Mouse (Mus musculus) ES-E14 (cell line): ENCODE measurements around the gene Mark2. TPM values are rescaled to one million over a fixed set of nuclear protein-coding genes. Genes with fewer than 3 reads are reported as not detected.

Experiments
- DNase-seq: peaks from one replicate; pipeline ENCODE4 v3.0.0-alpha.2; 2013; ENCODE audit warnings: low read depth, low spot score
- H3K27ac ChIP-seq: 2 replicates; pipeline ENCODE4 v1.5.1; 2012; ENCODE audit warnings: low read depth, mild to moderate bottlenecking, low read length, moderate library complexity, mixed read lengths; ENCODE audit not compliant: poor library complexity, insufficient read depth, severe bottlenecking
- H3K36me3 ChIP-seq: 2 replicates; pipeline ENCODE4 v1.6.1; 2012; ENCODE audit warnings: mild to moderate bottlenecking, low read length, moderate library complexity, mixed read lengths; ENCODE audit not compliant: control insufficient read depth, poor library complexity, insufficient read depth, severe bottlenecking
- H3K4me1 ChIP-seq, 2 experiments: fragments of 150-350 bp in 1 of 2; sonication (generic) in 1 of 2; 2 replicates each; pipeline ENCODE4 v1.6.1; 2012; ENCODE audit warnings: low read length in 2 of 2, mild to moderate bottlenecking in 1 of 2, mixed read lengths in 1 of 2; ENCODE audit not compliant: control insufficient read depth in 2 of 2, insufficient read depth in 2 of 2, poor library complexity in 1 of 2
- H3K4me3 ChIP-seq, 2 experiments: fragments of 150-350 bp in 1 of 2; sonication (generic) in 1 of 2; 2 replicates each; pipeline ENCODE4 v1.5.1; 2012; ENCODE audit warnings: low read length in 2 of 2, low read depth in 1 of 2, mild to moderate bottlenecking in 1 of 2, mixed read lengths in 1 of 2; ENCODE audit not compliant: insufficient read depth in 1 of 2, poor library complexity in 1 of 2, severe bottlenecking in 1 of 2
- H3K9ac ChIP-seq: 2 replicates; pipeline ENCODE4 v1.6.1; 2012; ENCODE audit warnings: low read depth, mild to moderate bottlenecking, low read length, mixed read lengths; ENCODE audit not compliant: poor library complexity, insufficient read depth, severe bottlenecking
- H3K9me3 ChIP-seq: fragments of 150-350 bp; sonication (generic); 2 replicates; pipeline ENCODE4 v1.6.1; 2012; ENCODE audit warnings: low read depth, mild to moderate bottlenecking, low read length; ENCODE audit not compliant: control insufficient read depth, insufficient read depth
- CHD2 ChIP-seq: IDR thresholded peaks from 2 replicates; pipeline ENCODE4 v1.6.1; 2014; ENCODE audit warnings: mild to moderate bottlenecking, low read depth, low read length, inconsistent platforms
- HCFC1 ChIP-seq: IDR thresholded peaks from 2 replicates; pipeline ENCODE4 v1.6.1; 2012; ENCODE audit warnings: low read length, inconsistent platforms, borderline replicate concordance; ENCODE audit not compliant: insufficient read depth
- MAFK ChIP-seq: IDR thresholded peaks from 2 replicates; pipeline ENCODE4 v1.6.1; 2014; ENCODE audit warnings: mild to moderate bottlenecking, low read depth, low read length, inconsistent platforms; ENCODE audit not compliant: insufficient read depth
- ZC3H11A ChIP-seq: IDR thresholded peaks from 2 replicates; pipeline ENCODE4 v1.6.1; 2012; ENCODE audit warnings: low read depth, mild to moderate bottlenecking, inconsistent platforms, low read length, borderline replicate concordance
- ZNF384 ChIP-seq: IDR thresholded peaks from 2 replicates; pipeline ENCODE4 v1.6.1; 2012; ENCODE audit warnings: low read depth, low read length, inconsistent platforms
- in situ Hi-C, 2 experiments: fragments of 600-800 bp; cut with MboI; formaldehyde crosslinking; loops; one replicate each; pipeline ENCODE4 v1.15.1; 2025; ENCODE audit warnings: low sequenced_read_pairs in 2 of 2, inconsistent platforms in 1 of 2; ENCODE audit not compliant: unreplicated experiment in 2 of 2
- total RNA-seq: library from RNA; depleted of rRNA; stranded (reverse); fragments of 300-350 nt; gene quantifications from 2 replicates; pipeline ENCODE4 v1.2.3, GENCODE M21; 2012

The Mark2 gene
- total RNA-seq, 1 experiment: 44.0 TPM

- Histone ChIP-seq H3K27ac (no peak overlapping the region), H3K4me3 (no peak overlapping the region), H3K9ac (no peak overlapping the region), H3K4me1 (peaks cover 0 to 13% of the 10 kb centered on the region in 2 experiments; a peak in 2 of 4 replicates), H3K9me3 (no peaks in the 10 kb centered on the region), H3K36me3 (peaks cover 2% of the 10 kb centered on the region; the same call in 1 of the 2 replicates)
- no peak for DNase-seq
- TF ChIP-seq MAFK (no peak), HCFC1 (no peak), ZNF384 (no peak), ZC3H11A (no peak), CHD2 (no peak)
- in situ Hi-C loops: no loop called here
These were observed 39.2 kb downstream of the Mark2 start for GRCm38 (mm10) chr19:7302493-7302797.

- TF ChIP-seq ZC3H11A (no peak), MAFK (no peak), HCFC1 (no peak), CHD2 (no peak), ZNF384 (no peak)
- Histone ChIP-seq H3K9ac (no peak overlapping the region), H3K4me1 (peaks cover 0 to 8% of the 10 kb centered on the region in 2 experiments; a peak in 1 of 4 replicates), H3K9me3 (no peaks in the 10 kb centered on the region), H3K4me3 (no peak overlapping the region), H3K36me3 (peaks cover 2% of the 10 kb centered on the region; the same call in 1 of the 2 replicates), H3K27ac (no peak overlapping the region)
- no peak for DNase-seq
- in situ Hi-C loops: no loop called here
These were observed 39.8 kb downstream of the Mark2 start for GRCm38 (mm10) chr19:7301647-7302492.

DNA sequence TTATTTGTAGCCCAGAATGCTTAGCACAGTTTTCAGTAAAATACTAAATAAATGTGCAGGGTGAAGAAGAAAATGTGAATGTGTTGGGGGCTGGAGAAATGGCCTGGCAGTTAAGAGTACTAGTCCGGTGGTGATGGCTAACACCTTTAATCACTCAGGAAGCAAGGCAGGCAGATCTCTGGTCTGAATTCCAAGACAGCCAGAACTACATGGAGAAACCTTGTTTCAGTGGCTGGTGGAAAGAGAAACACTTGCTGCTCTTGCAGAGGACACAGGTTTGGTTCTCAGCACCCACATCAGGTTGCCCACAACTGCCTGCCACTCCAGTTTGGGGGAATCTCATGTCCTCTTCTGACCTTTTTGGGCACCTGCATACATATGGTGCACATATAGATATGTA is 41.6 kb downstream of the Mark2 start:
- in situ Hi-C loops: no loop called here
- no peak for TF ChIP-seq CHD2
- TF ChIP-seq ZC3H11A: no peak
- no peak for TF ChIP-seq HCFC1
- no peak for TF ChIP-seq MAFK
- no peak for TF ChIP-seq ZNF384
- H3K4me3 ChIP-seq: no peak overlapping the region
- peaks cover 2% of the 10 kb centered on the region; the same call in 1 of the 2 replicates for H3K36me3 ChIP-seq
- H3K9me3 ChIP-seq: no peaks in the 10 kb centered on the region
- DNase-seq: no peak
- peaks cover 0 to 8% of the 10 kb centered on the region in 2 experiments; a peak in 3 of 4 replicates for H3K4me1 ChIP-seq
- H3K27ac ChIP-seq: no peak overlapping the region
- H3K9ac ChIP-seq: no peak overlapping the region

DNA sequence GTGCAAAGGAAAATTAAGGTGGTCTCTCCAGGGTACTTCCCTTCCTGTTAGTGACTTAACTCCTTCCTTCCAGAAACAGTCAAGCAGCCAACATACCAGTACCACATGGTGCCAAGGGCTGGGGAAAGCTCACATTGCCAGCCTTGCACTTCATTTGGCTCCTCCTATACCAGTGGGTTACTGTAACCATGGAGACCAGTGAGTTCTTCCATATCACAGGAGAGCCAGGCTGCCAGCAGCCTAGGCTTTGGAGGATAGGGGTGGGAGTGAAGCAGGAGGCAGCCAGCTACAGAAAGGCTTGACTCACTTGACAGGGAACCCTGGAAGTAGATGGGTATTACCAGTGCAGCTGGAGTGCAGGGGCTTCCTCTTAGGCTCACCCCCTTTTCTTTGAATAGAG is 42.6 kb downstream of the Mark2 start:
- TF ChIP-seq MAFK (no peak), CHD2 (no peak), ZC3H11A (no peak), HCFC1 (no peak), ZNF384 (no peak)
- Histone ChIP-seq H3K9ac (no peak overlapping the region), H3K9me3 (no peaks in the 10 kb centered on the region), H3K27ac (no peak overlapping the region), H3K4me3 (no peak overlapping the region), H3K36me3 (peaks cover 4% of the 10 kb centered on the region; the same call in 1 of the 2 replicates), H3K4me1 (peaks cover 0 to 15% of the 10 kb centered on the region in 2 experiments; a peak in 3 of 4 replicates)
- DNase-seq: no peak
- in situ Hi-C loops: no loop called here
